Mouse (Mus musculus): ENCODE data around the gene Scaf4. TPM values are rescaled to one million over a fixed set of nuclear protein-coding genes. Genes with fewer than 3 reads are reported as not detected.

Scaf4 gene
- polyA plus RNA-seq (2015; fragmentation: Nextera tagmentation; extraction: Ambion mirVana) = 24.6 and 25.8 TPM in 2 replicates

DNA sequence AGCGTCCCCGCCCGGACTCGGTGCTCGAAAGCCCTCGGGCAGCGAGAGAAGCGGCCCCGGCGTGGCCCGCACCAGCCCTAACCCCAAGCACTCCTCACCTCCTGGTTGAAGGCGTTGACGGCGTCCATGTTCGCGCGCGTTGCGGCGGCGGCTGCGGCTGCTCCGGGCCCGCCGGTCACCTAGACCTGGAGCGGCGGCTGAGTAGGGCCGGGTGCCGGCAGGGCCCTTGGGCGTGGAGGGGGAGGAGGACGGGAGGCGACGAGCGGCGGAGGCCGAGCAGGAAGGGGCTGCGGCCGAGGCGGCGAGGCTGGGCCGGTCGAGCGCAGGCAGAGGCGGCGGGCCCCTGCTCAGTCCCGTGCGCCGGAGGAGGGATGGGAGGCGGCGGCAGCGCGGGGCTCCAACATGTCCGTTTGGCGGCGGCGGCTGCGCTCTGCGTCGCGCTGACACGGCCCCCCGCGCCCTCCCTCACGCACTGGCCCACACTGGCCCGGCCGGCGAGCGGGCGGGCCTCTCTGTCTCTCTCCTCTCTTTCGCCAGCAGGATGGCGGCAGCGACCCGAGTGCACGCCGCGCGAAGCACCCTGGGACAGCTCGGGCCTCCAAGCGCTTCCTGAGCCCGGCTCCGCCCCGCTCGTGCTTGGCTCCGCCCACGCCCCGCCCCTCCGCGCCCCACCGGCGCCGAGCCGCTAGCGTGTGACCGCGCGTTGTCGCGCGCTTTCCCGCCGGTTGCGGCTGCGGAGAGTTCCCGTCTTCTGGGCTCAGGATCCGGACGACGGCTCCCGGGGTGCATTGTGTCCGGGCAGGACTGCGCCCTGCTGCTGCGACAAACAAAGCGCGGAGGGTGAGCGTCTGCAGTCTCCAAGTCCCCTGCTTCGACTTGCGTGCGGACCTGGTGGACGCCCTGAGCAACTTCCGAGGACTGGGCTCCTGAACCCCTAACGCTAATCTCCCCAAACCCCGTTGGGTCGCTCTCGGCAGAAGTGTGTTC is at the start of gene Scaf4:
Gene Scaf4 (minus strand): TSS at position 599 of the 987 bp plus-strand sequence.
- Histone ChIP-seq H3K27ac (replicated peaks) (peak within 1 kb of the TSS; percentile 93), H3K27me3 (replicated peaks) (no peaks in the 10 kb centered on the region; the same call in 1 of the 2 replicates), H3K4me3 (replicated peaks) (peak within 1 kb of the TSS; percentile 98), H3K36me3 (no peaks in the 10 kb centered on the region), H3K9me3 (replicated peaks) (no peaks in the 10 kb centered on the region), H3K4me2 (peak within 1 kb of the TSS; percentile 86), H3K9ac (replicated peaks) (peak within 1 kb of the TSS; percentile 99), H3K4me1 (peaks cover 48% of the 10 kb centered on the region)
- WGBS = under 1% methylated on average over 110 of the region's 123 CpGs
- peak; percentile 97 for ATAC-seq (ENCODE audit: low FRiP score)

DNA sequence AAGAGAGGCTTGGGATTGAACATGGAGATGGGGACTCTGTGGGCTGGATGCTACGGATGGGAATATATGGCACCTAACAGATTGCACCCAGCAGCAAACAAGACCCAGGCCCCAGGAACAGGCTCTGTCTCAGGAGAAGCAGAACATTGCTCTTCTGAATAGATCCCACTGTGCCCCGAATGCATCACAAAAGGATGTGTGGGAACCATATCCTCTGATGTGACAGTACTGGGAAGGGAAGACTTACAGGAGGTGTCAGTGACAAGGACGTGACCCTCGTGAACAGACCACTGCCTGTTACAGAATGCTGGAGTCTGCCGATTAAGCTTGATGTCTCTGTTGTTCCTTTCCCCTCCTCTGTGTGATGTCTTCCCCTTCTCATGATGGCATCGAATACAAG is 48.2 kb upstream of the Scaf4 start:
- 65% methylated on average over 6 of the region's 6 CpGs for WGBS
- H3K4me1 ChIP-seq = no peaks in the 10 kb centered on the region

GRCm38 (mm10) chr16:90330979-90331378 is 46.7 kb upstream of the Scaf4 start:
- H3K9ac ChIP-seq (replicated peaks) = no peak overlapping the region
- H3K4me3 ChIP-seq (replicated peaks) = no peak overlapping the region
- ATAC-seq (ENCODE audit: low FRiP score) = no peak
- no peak overlapping the region for H3K27ac ChIP-seq (replicated peaks)
- no peaks in the 10 kb centered on the region for H3K4me1 ChIP-seq
- H3K27me3 ChIP-seq (replicated peaks) = no peaks in the 10 kb centered on the region
- H3K36me3 ChIP-seq = no peaks in the 10 kb centered on the region
- WGBS = 94% methylated on average over 6 of the region's 6 CpGs
- H3K9me3 ChIP-seq (replicated peaks) = no peaks in the 10 kb centered on the region
- no peak overlapping the region for H3K4me2 ChIP-seq

More for the DNA sequence above, 48.2 kb upstream of the Scaf4 start:
- Histone ChIP-seq H3K27me3 (replicated peaks) (no peaks in the 10 kb centered on the region), H3K4me3 (replicated peaks) (no peak overlapping the region), H3K27ac (replicated peaks) (no peak overlapping the region), H3K9ac (replicated peaks) (no peak overlapping the region), H3K9me3 (replicated peaks) (no peaks in the 10 kb centered on the region), H3K4me2 (no peak overlapping the region), H3K36me3 (no peaks in the 10 kb centered on the region)
- ATAC-seq (ENCODE audit: low FRiP score) = no peak

GRCm38 (mm10) chr16:90329511-90329910 is 45.2 kb upstream of the Scaf4 start:
- Histone ChIP-seq H3K36me3 (no peaks in the 10 kb centered on the region), H3K4me3 (replicated peaks) (no peak overlapping the region), H3K9ac (replicated peaks) (no peak overlapping the region), H3K9me3 (replicated peaks) (no peaks in the 10 kb centered on the region), H3K27ac (replicated peaks) (no peak overlapping the region), H3K27me3 (replicated peaks) (no peaks in the 10 kb centered on the region), H3K4me2 (no peak overlapping the region), H3K4me1 (no peaks in the 10 kb centered on the region)
- 83% methylated on average over 8 of the region's 8 CpGs for WGBS
- ATAC-seq (ENCODE audit: low FRiP score) = no peak

- Histone ChIP-seq H3K27ac (replicated peaks) (no peak overlapping the region), H3K9ac (replicated peaks) (no peak overlapping the region), H3K4me1 (no peaks in the 10 kb centered on the region), H3K9me3 (replicated peaks) (no peaks in the 10 kb centered on the region), H3K4me3 (replicated peaks) (no peak overlapping the region), H3K27me3 (replicated peaks) (no peaks in the 10 kb centered on the region), H3K36me3 (no peaks in the 10 kb centered on the region), H3K4me2 (no peak overlapping the region)
- 33% methylated on average over 8 of the region's 8 CpGs for WGBS
- ATAC-seq (ENCODE audit: low FRiP score) = peak; percentile 80
Observed at GRCm38 (mm10) chr16:90322850-90323528, 38.7 kb upstream of the Scaf4 start.

DNA sequence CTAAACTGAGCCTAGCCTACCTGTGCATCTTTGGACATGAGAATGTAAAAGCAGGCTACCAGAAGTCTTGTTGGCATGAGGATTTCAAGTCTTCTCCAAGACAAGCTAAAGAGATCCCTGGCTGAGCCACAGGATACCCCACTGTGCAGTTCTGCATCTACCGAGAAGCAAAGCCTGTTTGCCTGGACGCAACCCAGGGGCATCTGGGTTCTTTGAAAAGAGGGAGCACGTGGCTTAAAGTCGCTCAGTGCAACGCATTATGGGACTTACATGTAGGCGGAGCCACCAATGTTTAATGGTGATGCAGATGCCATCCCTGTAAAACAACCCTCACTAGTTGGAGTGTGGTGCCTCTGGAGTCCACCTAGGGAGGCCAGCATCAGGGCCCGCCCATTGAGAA is 35.0 kb upstream of the Scaf4 start:
- Histone ChIP-seq H3K27me3 (replicated peaks) (no peaks in the 10 kb centered on the region), H3K4me1 (no peaks in the 10 kb centered on the region), H3K27ac (replicated peaks) (no peak overlapping the region), H3K9ac (replicated peaks) (no peak overlapping the region), H3K9me3 (replicated peaks) (no peaks in the 10 kb centered on the region), H3K4me3 (replicated peaks) (no peak overlapping the region), H3K36me3 (no peaks in the 10 kb centered on the region), H3K4me2 (no peak overlapping the region)
- 79% methylated on average over 7 of the region's 7 CpGs for WGBS
- ATAC-seq (ENCODE audit: low FRiP score) = no peak

- H3K9ac ChIP-seq (replicated peaks) = no peak overlapping the region
- WGBS = 66% methylated on average over 12 of the region's 12 CpGs
- no peak overlapping the region for H3K27ac ChIP-seq (replicated peaks)
- H3K9me3 ChIP-seq (replicated peaks) = no peaks in the 10 kb centered on the region
- H3K27me3 ChIP-seq (replicated peaks) = no peaks in the 10 kb centered on the region
- no peaks in the 10 kb centered on the region for H3K36me3 ChIP-seq
- H3K4me2 ChIP-seq = no peak overlapping the region
- ATAC-seq (ENCODE audit: low FRiP score) = no peak
- no peak overlapping the region for H3K4me3 ChIP-seq (replicated peaks)
- no peaks in the 10 kb centered on the region for H3K4me1 ChIP-seq
Observed at GRCm38 (mm10) chr16:90318372-90318926, 34.1 kb upstream of the Scaf4 start.

DNA sequence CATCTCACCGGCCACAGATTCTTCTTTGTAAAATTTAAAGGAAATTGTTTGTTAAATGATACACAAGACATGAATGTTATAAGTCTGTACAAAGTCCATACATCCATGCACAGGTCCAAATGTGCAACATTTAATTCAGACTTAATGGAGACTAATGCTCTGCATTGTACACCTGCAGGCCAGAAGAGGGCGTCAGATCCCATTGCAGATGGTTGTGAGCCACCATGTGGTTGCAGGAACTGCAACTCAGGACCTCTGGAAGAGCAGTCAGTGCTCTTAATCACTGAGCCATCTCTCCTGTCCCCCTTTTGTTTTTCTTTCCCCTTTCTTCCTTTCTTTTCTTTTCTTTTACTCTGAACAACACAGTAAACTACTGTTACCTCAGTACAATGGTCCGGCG is 33.5 kb upstream of the Scaf4 start:
- H3K4me2 ChIP-seq = no peak overlapping the region
- H3K9ac ChIP-seq (replicated peaks) = no peak overlapping the region
- no peaks in the 10 kb centered on the region for H3K9me3 ChIP-seq (replicated peaks)
- no peaks in the 10 kb centered on the region for H3K4me1 ChIP-seq
- ATAC-seq (ENCODE audit: low FRiP score) = no peak
- no peak overlapping the region for H3K27ac ChIP-seq (replicated peaks)
- no peak overlapping the region for H3K4me3 ChIP-seq (replicated peaks)
- 77% methylated on average over 4 of the region's 4 CpGs for WGBS
- H3K27me3 ChIP-seq (replicated peaks) = no peaks in the 10 kb centered on the region
- H3K36me3 ChIP-seq = no peaks in the 10 kb centered on the region

- Histone ChIP-seq H3K4me3 (replicated peaks) (no peak overlapping the region), H3K9me3 (replicated peaks) (no peaks in the 10 kb centered on the region), H3K27me3 (replicated peaks) (no peaks in the 10 kb centered on the region), H3K27ac (replicated peaks) (no peak overlapping the region), H3K9ac (replicated peaks) (no peak overlapping the region), H3K4me2 (no peak overlapping the region), H3K36me3 (no peaks in the 10 kb centered on the region), H3K4me1 (no peaks in the 10 kb centered on the region)
- 84% methylated on average over 4 of the region's 4 CpGs for WGBS
- no peak for ATAC-seq (ENCODE audit: low FRiP score)
Observed at GRCm38 (mm10) chr16:90315881-90316280, 31.6 kb upstream of the Scaf4 start.

GRCm38 (mm10) chr16:90312449-90313082 is 28.3 kb upstream of the Scaf4 start:
- Histone ChIP-seq H3K4me2 (no peak overlapping the region), H3K36me3 (no peaks in the 10 kb centered on the region), H3K4me3 (replicated peaks) (no peak overlapping the region), H3K27me3 (replicated peaks) (no peaks in the 10 kb centered on the region), H3K9ac (replicated peaks) (no peak overlapping the region), H3K27ac (replicated peaks) (no peak overlapping the region), H3K4me1 (no peaks in the 10 kb centered on the region), H3K9me3 (replicated peaks) (no peaks in the 10 kb centered on the region)
- WGBS = 64% methylated on average over 13 of the region's 13 CpGs
- peak; percentile 55; the same call in 1 of the 2 replicates for ATAC-seq (ENCODE audit: low FRiP score)

DNA sequence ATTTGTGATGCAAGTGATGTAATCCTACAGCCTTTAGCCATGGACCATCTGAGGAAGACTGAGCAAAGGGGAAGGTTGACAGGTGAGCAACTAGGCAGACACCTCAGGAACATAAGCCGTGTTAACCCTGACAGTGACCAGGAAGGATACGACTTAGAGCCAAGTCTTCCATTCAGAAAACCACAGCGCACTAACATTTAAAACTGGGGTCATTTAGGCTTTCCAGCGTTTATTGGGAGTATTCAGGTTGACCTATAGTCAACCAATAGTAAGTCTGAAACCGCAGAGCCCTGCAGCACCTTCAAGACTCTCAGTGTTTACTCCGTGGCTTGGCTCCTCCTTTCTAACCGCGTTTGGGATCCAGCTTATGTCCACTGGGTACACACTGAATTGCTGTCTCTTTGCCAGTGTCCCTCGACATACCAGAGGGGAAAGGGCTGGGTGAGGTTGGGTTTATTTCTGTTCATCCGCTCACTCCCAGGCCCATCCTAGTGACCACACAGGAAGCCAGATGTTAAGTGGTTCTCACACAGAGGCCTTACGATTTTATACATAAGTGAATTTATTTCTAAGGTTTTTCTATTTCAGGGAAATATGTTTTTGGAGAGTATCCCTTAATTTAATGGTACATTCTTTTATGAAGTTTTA is 26.3 kb upstream of the Scaf4 start:
- H3K9ac ChIP-seq (replicated peaks) = no peak overlapping the region
- no peak for ATAC-seq (ENCODE audit: low FRiP score)

More for the DNA sequence above, 26.3 kb upstream of the Scaf4 start:
- Histone ChIP-seq H3K4me3 (replicated peaks) (no peak overlapping the region), H3K4me1 (no peaks in the 10 kb centered on the region), H3K36me3 (no peaks in the 10 kb centered on the region), H3K9me3 (replicated peaks) (no peaks in the 10 kb centered on the region), H3K27ac (replicated peaks) (no peak overlapping the region), H3K27me3 (replicated peaks) (no peaks in the 10 kb centered on the region), H3K4me2 (no peak overlapping the region)
- 82% methylated on average over 11 of the region's 11 CpGs for WGBS
